Mouse (Mus musculus) midbrain, postnatal 0 days (tissue): ENCODE measurements around the gene Dennd1a. TPM values are rescaled to one million over a fixed set of nuclear protein-coding genes. Genes with fewer than 3 reads are reported as not detected.

Experiments used
- ATAC-seq: fragments of 200-750 bp; cut with Nextera tagmentation; 2 replicates; pipeline ENCODE4 v1.8.0; 2017; ENCODE audit warnings: moderate number of reproducible peaks, mild to moderate bottlenecking, moderate TSS enrichment, moderate library complexity; ENCODE audit not compliant: low FRiP score
- DNase-seq: peaks from one replicate; pipeline ENCODE4 v3.0.0-alpha.2; 2015; ENCODE audit warnings: low spot score
- H3K27ac ChIP-seq: fragments of 300-500 bp; sonication (generic); 2 replicates; pipeline ENCODE4 v1.5.1; 2014; ENCODE audit warnings: low read depth, mild to moderate bottlenecking, low read length, mixed read lengths
- H3K27me3 ChIP-seq: fragments of 300-500 bp; sonication (generic); 2 replicates; pipeline ENCODE4 v1.6.1; 2014; ENCODE audit warnings: low read length, control low read depth, mixed read lengths; ENCODE audit not compliant: insufficient read depth
- H3K36me3 ChIP-seq: fragments of 300-500 bp; sonication (generic); 2 replicates; pipeline ENCODE4 v1.6.1; 2014; ENCODE audit warnings: low read length, control low read depth, mixed read lengths; ENCODE audit not compliant: insufficient read depth
- H3K4me1 ChIP-seq: fragments of 300-500 bp; sonication (generic); 2 replicates; pipeline ENCODE4 v1.6.1; 2014; ENCODE audit warnings: mild to moderate bottlenecking, control low read depth, antibody characterized with exemption, low read length, mixed read lengths; ENCODE audit not compliant: insufficient read depth
- H3K4me2 ChIP-seq: fragments of 300-500 bp; sonication (generic); 2 replicates; pipeline ENCODE4 v1.6.1; 2014; ENCODE audit warnings: low read depth, mild to moderate bottlenecking, low read length, mixed read lengths; ENCODE audit not compliant: poor library complexity, severe bottlenecking
- H3K4me3 ChIP-seq: fragments of 300-500 bp; sonication (generic); 2 replicates; pipeline ENCODE4 v1.5.1; 2014; ENCODE audit warnings: low read depth, mild to moderate bottlenecking, low read length, moderate library complexity
- H3K9ac ChIP-seq: fragments of 300-500 bp; sonication (generic); replicated peaks from 2 replicates; pipeline ENCODE4 v1.6.1; 2014; ENCODE audit warnings: mild to moderate bottlenecking, low read length, moderate library complexity, mixed read lengths; ENCODE audit not compliant: poor library complexity, severe bottlenecking
- H3K9me3 ChIP-seq: fragments of 300-500 bp; sonication (generic); 2 replicates; pipeline ENCODE4 v1.6.1; 2016; ENCODE audit warnings: low read length, control low read depth
- CTCF ChIP-seq: IDR thresholded peaks from 2 replicates; pipeline ENCODE4 v1.5.1; 2016; ENCODE audit warnings: antibody characterized with exemption, mild to moderate bottlenecking
- WGBS: fragments of 180-500 bp; shearing (Covaris S2); extraction: QIAGEN DNeasy Blood & Tissue Kit; methylation state at CpG from one replicate; pipeline ENCODE4 v1.1.7; 2014; 5-methylcytosine and 5-hydroxymethylcytosine counted together
- polyA plus RNA-seq: library from polyadenylated mRNA; unstranded; fragments of >200 nt; fragmentation: Nextera tagmentation; extraction: Ambion mirVana; gene quantifications from 2 replicates; pipeline ENCODE4 v1.2.1, GENCODE M21; 2015
- total RNA-seq: library from RNA; depleted of rRNA; stranded (reverse); fragments of >200 nt; gene quantifications from 2 replicates; pipeline ENCODE4 v1.2.3, GENCODE M21; 2014

The Dennd1a gene
- total and polyA plus RNA-seq, 2 experiments from 2014 or later: 15.9 to 51.1 TPM

DNA sequence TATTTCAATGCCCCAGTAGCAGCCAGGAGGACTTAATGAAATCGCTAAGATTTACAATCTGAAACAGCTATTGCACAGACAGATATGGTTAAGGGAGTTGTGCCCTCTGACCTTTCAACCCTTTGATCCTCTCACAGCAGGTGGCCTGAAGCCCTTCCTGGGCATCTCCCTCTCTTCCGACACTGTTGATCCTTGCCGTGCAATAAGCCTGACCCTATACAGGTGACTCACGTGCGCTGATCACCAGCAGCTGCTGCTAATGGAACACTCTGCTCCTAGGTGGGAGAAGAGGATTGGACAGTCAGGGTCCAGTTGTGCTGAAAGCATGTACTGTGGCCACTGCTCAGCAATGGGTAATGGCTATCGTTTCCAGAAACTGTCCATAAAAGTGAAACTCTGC lies 314.6 kb downstream of the Dennd1a start:
- no peaks in the 10 kb centered on the region for H3K27me3 ChIP-seq
- H3K4me2 ChIP-seq: no peak overlapping the region
- no peak overlapping the region for H3K4me3 ChIP-seq
- DNase-seq (no peak), ATAC-seq (no peak)
- TF ChIP-seq CTCF: no peak
- no peak overlapping the region for H3K9ac ChIP-seq
- no peaks in the 10 kb centered on the region for H3K9me3 ChIP-seq
- no peaks in the 10 kb centered on the region for H3K36me3 ChIP-seq
- H3K4me1 ChIP-seq: no peaks in the 10 kb centered on the region
- 65% methylated on average over 6 of the region's 6 CpGs for WGBS
- no peak overlapping the region for H3K27ac ChIP-seq

DNA sequence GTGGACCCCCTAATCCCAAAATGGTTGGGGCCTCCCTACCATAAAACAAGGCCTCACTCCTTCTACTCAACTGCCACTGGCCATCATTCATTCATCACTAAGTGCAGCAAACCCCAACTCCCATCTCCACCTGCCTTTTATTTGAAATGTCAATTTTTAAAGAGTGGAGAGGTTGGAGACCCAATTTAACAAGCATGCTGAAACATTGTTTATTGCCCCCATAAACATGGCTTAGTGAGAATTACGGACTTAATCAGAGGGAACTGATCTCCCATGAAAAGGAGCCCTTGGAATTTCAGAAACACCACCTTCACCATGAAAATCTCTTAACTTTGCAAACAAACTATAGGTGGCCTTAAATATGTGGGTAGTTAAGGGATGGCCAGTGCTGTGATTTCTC lies 315.5 kb downstream of the Dennd1a start:
- H3K4me3 ChIP-seq: no peak overlapping the region
- no peak for TF ChIP-seq CTCF
- no peak overlapping the region for H3K27ac ChIP-seq
- no peaks in the 10 kb centered on the region for H3K27me3 ChIP-seq
- ATAC-seq: no peak
- H3K9ac ChIP-seq: no peak overlapping the region
- H3K36me3 ChIP-seq: no peaks in the 10 kb centered on the region
- H3K4me1 ChIP-seq: no peaks in the 10 kb centered on the region
- no peak overlapping the region for H3K4me2 ChIP-seq
- H3K9me3 ChIP-seq: no peaks in the 10 kb centered on the region
- DNase-seq: no peak
- 100% methylated on average over 1 of the region's 1 CpGs for WGBS

DNA sequence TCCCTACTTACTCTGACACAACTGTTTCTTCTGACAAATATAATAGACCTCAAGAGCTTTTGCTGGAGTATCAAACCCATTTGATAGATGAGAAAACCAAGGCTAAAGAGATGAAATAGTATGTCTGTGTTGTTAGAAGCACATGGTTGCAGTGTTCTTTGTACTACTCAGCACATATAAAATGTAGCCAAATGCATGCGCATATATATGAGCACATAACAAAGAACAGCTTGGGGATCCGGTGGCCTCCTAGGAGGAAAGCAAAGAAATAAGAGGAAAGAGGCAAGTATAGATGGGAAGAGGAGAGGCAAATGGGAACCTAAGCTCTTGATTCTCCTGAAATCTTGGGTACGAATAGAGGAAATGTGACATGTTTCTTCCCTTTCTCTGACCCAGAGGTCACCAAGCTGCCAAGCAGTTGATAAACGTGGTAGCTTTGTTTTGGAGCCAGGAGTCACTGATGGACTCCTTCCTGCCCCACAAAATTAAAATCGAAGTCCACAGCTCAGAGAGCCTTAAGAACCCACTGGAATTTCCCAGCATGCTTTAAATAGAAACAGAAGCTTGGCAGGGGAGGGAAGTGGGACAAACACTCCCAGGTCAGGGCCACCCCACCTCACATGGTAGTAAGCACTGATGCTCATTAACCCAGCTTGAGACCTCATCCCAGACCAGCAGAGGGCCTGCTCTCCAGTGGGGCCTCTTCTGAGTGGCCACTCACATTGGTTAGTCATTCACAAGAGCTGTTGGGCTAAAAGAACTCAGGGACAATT lies 317.3 kb downstream of the Dennd1a start:
- H3K9ac ChIP-seq: no peak overlapping the region
- no peaks in the 10 kb centered on the region for H3K36me3 ChIP-seq
- H3K4me1 ChIP-seq: no peaks in the 10 kb centered on the region
- no peak overlapping the region for H3K4me2 ChIP-seq
- no peaks in the 10 kb centered on the region for H3K27me3 ChIP-seq
- DNase-seq (no peak), ATAC-seq (no peak)
- no peaks in the 10 kb centered on the region for H3K9me3 ChIP-seq
- TF ChIP-seq CTCF: no peak
- no peak overlapping the region for H3K4me3 ChIP-seq
- 38% methylated on average over 5 of the region's 5 CpGs for whole genome bisulfite sequencing
- no peak overlapping the region for H3K27ac ChIP-seq

DNA sequence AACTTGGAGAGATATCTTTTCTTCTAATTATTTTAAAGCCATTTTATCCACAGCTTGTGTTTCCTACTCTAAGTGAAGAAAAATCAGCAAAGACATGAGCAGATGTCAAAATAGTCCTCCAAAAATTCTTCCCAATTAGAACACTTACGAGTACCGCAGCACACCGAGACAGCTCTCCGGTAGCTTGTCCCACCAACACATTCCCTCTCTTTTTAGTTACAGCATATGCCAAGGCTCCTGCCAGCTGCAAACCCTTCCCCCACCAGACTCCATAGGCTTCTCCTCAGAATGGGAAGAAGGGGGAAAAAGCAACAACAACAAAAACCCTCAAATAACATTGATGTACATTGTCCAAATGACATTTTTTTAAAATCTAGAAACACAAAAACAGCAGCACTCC lies 322.7 kb downstream of the Dennd1a start:
- 82% methylated on average over 4 of the region's 4 CpGs for WGBS
- Histone ChIP-seq H3K36me3 (no peaks in the 10 kb centered on the region), H3K27me3 (no peaks in the 10 kb centered on the region), H3K4me2 (no peak overlapping the region), H3K27ac (no peak overlapping the region), H3K9me3 (no peaks in the 10 kb centered on the region), H3K9ac (no peak overlapping the region), H3K4me3 (no peak overlapping the region), H3K4me1 (no peaks in the 10 kb centered on the region)
- DNase-seq: no peak
- no peak for ATAC-seq
- TF ChIP-seq CTCF: no peak

DNA sequence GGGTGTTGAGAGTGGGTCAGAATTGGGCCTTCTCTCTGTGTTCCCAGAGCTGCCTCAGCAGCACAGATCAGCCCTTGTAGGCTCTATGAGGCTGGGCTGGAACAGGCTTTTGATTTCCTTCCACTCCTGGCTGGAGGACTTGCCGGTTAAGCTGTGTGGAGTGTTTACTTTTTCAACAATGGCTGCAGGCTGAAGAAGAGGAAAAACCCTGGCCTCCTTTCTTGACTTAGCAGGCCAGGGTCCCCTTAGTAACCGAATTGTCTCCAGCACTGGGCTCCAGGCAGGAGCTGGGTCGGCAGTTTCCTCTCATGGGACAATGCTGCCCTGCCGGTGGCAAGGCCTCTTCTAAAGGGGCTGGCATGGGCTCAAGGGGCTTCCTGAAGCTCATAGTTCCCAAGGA lies 323.8 kb downstream of the Dennd1a start:
- Histone ChIP-seq H3K4me2 (no peak overlapping the region), H3K36me3 (no peaks in the 10 kb centered on the region), H3K27ac (no peak overlapping the region), H3K4me1 (no peaks in the 10 kb centered on the region), H3K9me3 (no peaks in the 10 kb centered on the region), H3K4me3 (no peak overlapping the region), H3K9ac (no peak overlapping the region), H3K27me3 (no peaks in the 10 kb centered on the region)
- 22% methylated on average over 4 of the region's 4 CpGs for WGBS
- no peak for TF ChIP-seq CTCF
- ATAC-seq (peak; percentile 69; the same call in 1 of the 2 replicates), DNase-seq (peak; percentile 70)

DNA sequence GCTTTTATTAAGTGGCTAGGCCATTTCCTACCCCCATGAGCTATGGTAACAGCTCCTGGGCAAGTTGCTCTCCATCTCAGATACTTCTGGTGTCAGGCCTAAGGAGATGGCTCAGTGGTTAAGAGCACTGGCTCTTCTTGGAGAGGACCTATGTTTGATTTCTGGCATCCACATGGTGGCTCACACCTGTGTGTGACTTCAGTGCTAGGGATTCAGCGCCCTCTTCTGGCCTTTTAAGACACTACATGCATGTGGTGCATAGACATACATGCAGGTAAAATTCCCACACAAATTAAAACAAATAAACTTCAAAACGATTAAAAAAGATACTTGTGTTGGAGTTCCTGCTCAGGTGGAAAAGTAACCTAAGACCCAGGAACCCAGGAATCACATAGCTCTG lies 338.8 kb downstream of the Dennd1a start:
- 25% methylated on average over 2 of the region's 2 CpGs for WGBS
- H3K36me3 ChIP-seq: 0 out of 2 replicates have a peak, but pooled peaks cover 3% of the 10 kb centered on the region
- no peak overlapping the region for H3K4me2 ChIP-seq
- no peaks in the 10 kb centered on the region for H3K9me3 ChIP-seq
- no peak overlapping the region for H3K9ac ChIP-seq
- H3K27ac ChIP-seq: no peak overlapping the region
- no peak for DNase-seq
- peak; percentile 54 for TF ChIP-seq CTCF
- no peaks in the 10 kb centered on the region for H3K27me3 ChIP-seq
- H3K4me1 ChIP-seq: no peaks in the 10 kb centered on the region
- H3K4me3 ChIP-seq: no peak overlapping the region
- ATAC-seq: no peak
